Mouse (Mus musculus): ENCODE measurements around the gene Rxfp3. TPM values are rescaled to one million over a fixed set of nuclear protein-coding genes. Genes with fewer than 3 reads are reported as not detected.

Rxfp3 gene
- not detected for total RNA-seq (2023)

GRCm38 (mm10) chr15:11037711-11038110 lies at the start of gene Rxfp3:
TSS of gene Rxfp3 (minus strand) at chr15:11037991.

GRCm38 (mm10) chr15:11064558-11065411 lies 27.0 kb upstream of the Rxfp3 start, which contains the start of gene Adamts12:
TSS of gene Adamts12 (plus strand) at chr15:11064790.

GRCm38 (mm10) chr15:11000421-11000820 lies 37.4 kb downstream of the Rxfp3 start, which contains the start of gene Slc45a2:
TSS of gene Slc45a2 (plus strand) at chr15:11000721.

Other genes starting within 250 kb of the Rxfp3 start
- gene C1qtnf3, start 85.7 kb downstream of the Rxfp3 start, total RNA-seq (2023), result not detected
- under 1 TPM; 0.40 to 0.87 TPM for gene Amacr, start 56.2 kb downstream of the Rxfp3 start, total RNA-seq (2023)
- gene Slc45a2, start 37.3 kb downstream of the Rxfp3 start, total RNA-seq (2023), result not detected
- not detected for gene Adamts12, start 26.8 kb upstream of the Rxfp3 start, total RNA-seq (2023)